Mouse (Mus musculus) gastrocnemius, postnatal 10 days (tissue): ENCODE measurements at regions not wholly inside any gene's neighbourhood (a gene's known extent, or its start where the extent isn't known, plus 50 kb on each side); places are given as distances from the start of the nearest gene placed in this dataset.

ENCODE experiments used
- DNase-seq: peaks from one replicate; pipeline ENCODE4 v3.0.0; 2021; ENCODE audit warnings: mixed read lengths

- DNase-seq = no peak
These were observed 473.0 kb downstream of the Hs3st4 start for GRCm38 (mm10) chr7:124455659-124456058.

GRCm38 (mm10) chr7:124487326-124487725, 504.7 kb downstream of the Hs3st4 start:
- no peak for DNase-seq

GRCm38 (mm10) chr7:124491109-124491793, 508.6 kb downstream of the Hs3st4 start:
- DNase-seq = no peak

- no peak for DNase-seq
These were observed 509.3 kb downstream of the Hs3st4 start for GRCm38 (mm10) chr7:124491851-124492390.

- no peak for DNase-seq
These were observed 518.0 kb downstream of the Hs3st4 start for GRCm38 (mm10) chr7:124500636-124501035.

- no peak for DNase-seq
These were observed 520.1 kb downstream of the Hs3st4 start for GRCm38 (mm10) chr7:124502760-124503159.

GRCm38 (mm10) chr7:124549038-124549437, 566.4 kb downstream of the Hs3st4 start:
- no peak for DNase-seq

- no peak for DNase-seq
These were observed 574.5 kb downstream of the Hs3st4 start for GRCm38 (mm10) chr7:124557213-124557612.

GRCm38 (mm10) chr7:124570804-124571203, 588.1 kb downstream of the Hs3st4 start:
- DNase-seq = no peak

GRCm38 (mm10) chr7:124573666-124574065, 591.0 kb downstream of the Hs3st4 start:
- no peak for DNase-seq

GRCm38 (mm10) chr7:124581342-124581741, 598.7 kb downstream of the Hs3st4 start:
- no peak for DNase-seq

- no peak for DNase-seq
These were observed 602.6 kb downstream of the Hs3st4 start for GRCm38 (mm10) chr7:124585296-124585695.

GRCm38 (mm10) chr7:124591369-124591768, 608.7 kb downstream of the Hs3st4 start:
- no peak for DNase-seq

GRCm38 (mm10) chr7:124593462-124593861, 610.8 kb downstream of the Hs3st4 start:
- DNase-seq = no peak

- DNase-seq = no peak
These were observed 618.1 kb downstream of the Hs3st4 start for GRCm38 (mm10) chr7:124600767-124601166.

- no peak for DNase-seq
These were observed 621.9 kb downstream of the Hs3st4 start for GRCm38 (mm10) chr7:124604581-124604980.

- DNase-seq = no peak
These were observed 623.3 kb downstream of the Hs3st4 start for GRCm38 (mm10) chr7:124605978-124606377.

GRCm38 (mm10) chr7:124607061-124607460, 624.4 kb downstream of the Hs3st4 start:
- DNase-seq = no peak

- DNase-seq = no peak
These were observed 627.8 kb downstream of the Hs3st4 start for GRCm38 (mm10) chr7:124610437-124610836.

GRCm38 (mm10) chr7:124647131-124647530, 664.5 kb downstream of the Hs3st4 start:
- DNase-seq = no peak

- no peak for DNase-seq
These were observed 684.7 kb downstream of the Hs3st4 start for GRCm38 (mm10) chr7:124667180-124667968.

GRCm38 (mm10) chr7:124668058-124668457, 685.4 kb downstream of the Hs3st4 start:
- DNase-seq = no peak

GRCm38 (mm10) chr7:124670477-124670876, 687.8 kb downstream of the Hs3st4 start:
- no peak for DNase-seq
